Mouse (Mus musculus) left cerebral cortex, postnatal 10 days (tissue): ENCODE data around the gene Slc25a30. TPM values are rescaled to one million over a fixed set of nuclear protein-coding genes. Genes with fewer than 3 reads are reported as not detected.

Experiments used
- total RNA-seq, 2 experiments: library from RNA; stranded (reverse); gene quantifications; 2 replicates each; pipeline ENCODE4 v1.2.3; 2021

Gene Slc25a30
- total RNA-seq, 2 experiments from 2014 or later, result 11.0 to 15.6 TPM

Other genes with a start within 250 kb of the Slc25a30 start
- not detected for gene Spert, start 193.9 kb downstream of the Slc25a30 start, total RNA-seq
- gene Erich6b, start 144.8 kb downstream of the Slc25a30 start, total RNA-seq, result not detected
- 10 to 100 TPM; 23.2 to 23.4 TPM for gene Cog3, start 32.5 kb downstream of the Slc25a30 start, total RNA-seq
- gene Tpt1, start 58.1 kb upstream of the Slc25a30 start, total RNA-seq, result 1,000 to 10,000 TPM; 1,219 to 1,311 TPM
- gene Kctd4, start 168.0 kb upstream of the Slc25a30 start, total RNA-seq, result 10 to 100 TPM; 13.2 to 14.6 TPM
- gene Gtf2f2, start 223.8 kb upstream of the Slc25a30 start, total RNA-seq, result 10 to 100 TPM; 22.5 to 23.0 TPM